Mouse (Mus musculus): ENCODE data around the gene Hormad2.

Hormad2 gene

GRCm38 (mm10) chr11:4340109-4340779 lies 100.7 kb downstream of the Hormad2 start:
- no peak for DNase-seq (ENCODE audit: low spot score in 2 of 2)

- no peak for DNase-seq (ENCODE audit: low spot score in 2 of 2)
Measured at GRCm38 (mm10) chr11:4339275-4339674, 101.6 kb downstream of the Hormad2 start.

GRCm38 (mm10) chr11:4336693-4337283 lies 104.1 kb downstream of the Hormad2 start:
- no peak for DNase-seq (ENCODE audit: low spot score in 2 of 2)

- DNase-seq (ENCODE audit: low spot score in 2 of 2): no peak
Measured at GRCm38 (mm10) chr11:4335810-4336692, 104.9 kb downstream of the Hormad2 start.

GRCm38 (mm10) chr11:4332961-4333360 lies 107.9 kb downstream of the Hormad2 start:
- DNase-seq (ENCODE audit: low spot score in 2 of 2): no peak

- DNase-seq (ENCODE audit: low spot score in 2 of 2): no peak
Measured at GRCm38 (mm10) chr11:4328188-4328587, 112.7 kb downstream of the Hormad2 start.

DNA sequence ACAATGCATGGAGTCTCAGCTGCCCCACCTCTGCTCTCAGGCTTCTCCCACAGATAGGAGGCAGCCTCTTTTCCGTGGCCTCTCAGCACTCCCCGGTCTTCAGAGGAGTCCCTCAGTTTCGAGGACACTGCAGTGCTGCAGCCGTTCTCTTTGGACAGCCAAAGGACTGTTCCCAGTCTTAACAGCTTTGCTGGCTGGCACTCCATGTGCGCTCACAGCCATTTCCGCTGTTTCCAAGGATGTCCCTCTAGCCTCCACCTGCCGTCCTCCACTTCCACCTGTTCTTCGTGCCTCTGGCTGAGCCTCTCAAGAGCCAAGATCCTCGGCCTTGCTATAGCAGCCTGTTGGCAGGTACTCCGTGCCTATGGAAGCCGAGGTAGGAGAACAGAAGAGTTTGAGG lies 117.4 kb downstream of the Hormad2 start:
- no peak for DNase-seq (ENCODE audit: low spot score in 2 of 2)

- no peak for DNase-seq (ENCODE audit: low spot score in 2 of 2)
Measured at GRCm38 (mm10) chr11:4322943-4323342, 118.0 kb downstream of the Hormad2 start.

GRCm38 (mm10) chr11:4320876-4321275 lies 120.0 kb downstream of the Hormad2 start:
- no peak for DNase-seq (ENCODE audit: low spot score in 2 of 2)

DNA sequence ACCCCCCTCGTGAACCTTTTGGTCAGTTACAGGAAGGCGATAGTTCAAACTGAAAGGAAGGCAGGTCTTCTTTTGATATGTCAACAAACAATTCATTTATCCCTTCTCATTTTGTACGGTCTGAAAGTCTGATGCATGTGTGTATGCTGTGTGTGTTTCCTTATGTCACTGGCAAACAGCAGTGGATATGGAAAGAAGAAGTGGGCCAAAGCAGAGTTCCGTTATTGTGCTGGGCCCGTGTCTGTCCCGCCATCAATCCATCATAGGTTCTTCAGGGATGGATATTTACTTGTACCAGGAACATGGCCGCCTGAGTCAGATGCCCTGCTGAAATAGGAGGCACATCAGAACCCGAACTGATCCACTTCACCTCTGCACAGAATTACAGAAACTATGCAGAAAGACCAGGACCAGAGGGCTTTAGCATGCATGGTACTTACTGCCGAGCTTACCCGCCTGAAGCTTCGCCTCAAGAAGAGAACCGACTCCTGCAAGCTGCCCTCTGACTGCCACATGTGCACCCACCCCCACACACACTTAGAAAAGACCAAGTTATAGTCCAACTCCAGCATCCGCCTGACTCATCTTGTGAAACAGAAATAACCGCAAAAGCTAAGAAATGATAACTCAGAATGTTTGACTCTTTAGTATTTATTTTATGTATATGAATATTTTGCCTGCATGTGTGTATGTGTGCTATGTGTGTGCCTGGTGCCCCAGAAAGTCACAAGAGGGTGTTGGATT lies 121.5 kb downstream of the Hormad2 start:
- DNase-seq (ENCODE audit: low spot score in 2 of 2): no peak

- DNase-seq (ENCODE audit: low spot score in 2 of 2): no peak
Measured at GRCm38 (mm10) chr11:4318011-4318410, 122.9 kb downstream of the Hormad2 start.

DNA sequence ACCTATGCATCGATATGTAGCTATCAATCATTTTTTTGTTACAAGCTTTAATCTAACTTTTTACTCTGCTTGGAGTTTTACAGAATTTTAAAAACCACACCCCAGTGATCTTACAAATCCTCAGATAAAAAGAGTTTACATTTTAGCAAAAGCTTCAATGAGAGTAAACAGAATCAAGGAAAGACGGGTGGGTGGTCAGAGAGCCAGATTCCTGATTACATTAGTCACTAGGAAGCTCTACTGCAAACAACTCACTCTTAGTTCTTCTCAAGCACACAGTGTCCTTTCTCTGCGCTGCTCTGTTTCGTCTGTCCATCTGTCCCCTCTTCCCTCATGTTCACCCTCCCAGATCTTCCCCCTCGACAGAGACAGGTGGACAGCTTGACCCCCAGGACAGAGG lies 123.6 kb downstream of the Hormad2 start:
- DNase-seq (ENCODE audit: low spot score in 2 of 2): no peak

- no peak for DNase-seq (ENCODE audit: low spot score in 2 of 2)
Measured at GRCm38 (mm10) chr11:4312180-4312579, 128.7 kb downstream of the Hormad2 start.

- no peak for DNase-seq (ENCODE audit: low spot score in 2 of 2)
Measured at GRCm38 (mm10) chr11:4310324-4310723, 130.6 kb downstream of the Hormad2 start.

- DNase-seq (ENCODE audit: low spot score in 2 of 2): no peak
Measured at GRCm38 (mm10) chr11:4309613-4310012, 131.3 kb downstream of the Hormad2 start.

DNA sequence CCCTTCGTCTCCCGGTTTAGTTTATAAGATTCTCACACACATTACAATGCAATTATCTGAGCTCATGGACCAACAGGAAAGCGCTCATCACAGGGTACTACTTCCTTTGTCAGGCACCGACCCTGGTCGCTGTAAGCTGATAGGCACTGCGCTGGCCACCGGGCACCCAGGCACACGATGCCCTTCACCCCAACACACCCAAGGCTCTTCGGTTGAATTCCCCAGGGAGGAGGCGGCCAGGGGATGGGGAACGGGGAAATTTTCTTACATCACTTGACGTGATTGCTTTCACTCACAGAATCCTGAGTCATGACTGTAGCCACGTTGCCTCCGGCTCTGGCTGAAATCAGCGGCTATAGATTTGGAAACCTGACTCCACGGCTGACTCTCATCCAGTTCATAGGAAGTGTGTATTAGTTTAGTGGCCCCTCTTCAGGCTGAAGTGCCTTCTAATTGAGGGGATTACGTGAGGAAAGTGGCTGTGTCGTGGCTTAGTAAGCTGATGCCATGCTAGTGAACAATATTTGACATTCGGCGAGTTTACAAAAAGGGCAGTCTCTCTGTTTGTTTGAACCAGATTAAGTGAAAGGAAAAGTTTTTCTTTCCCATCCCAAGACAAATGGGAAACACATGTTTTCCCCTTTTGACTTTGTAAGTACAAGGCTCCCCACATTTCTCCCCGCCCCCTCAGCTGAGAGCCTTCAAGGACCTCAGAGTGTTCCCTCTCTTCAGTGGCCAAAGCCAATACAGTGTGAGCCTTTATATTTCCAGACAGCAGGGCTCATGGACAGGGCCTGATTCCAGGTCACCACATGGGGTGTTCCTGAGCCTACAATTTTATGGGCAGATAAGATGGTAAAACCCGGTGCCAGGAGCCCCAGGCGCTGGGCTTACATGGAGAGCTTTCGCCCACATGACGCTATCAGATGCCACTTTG lies 132.1 kb downstream of the Hormad2 start:
- DNase-seq (ENCODE audit: low spot score in 2 of 2): no peak

DNA sequence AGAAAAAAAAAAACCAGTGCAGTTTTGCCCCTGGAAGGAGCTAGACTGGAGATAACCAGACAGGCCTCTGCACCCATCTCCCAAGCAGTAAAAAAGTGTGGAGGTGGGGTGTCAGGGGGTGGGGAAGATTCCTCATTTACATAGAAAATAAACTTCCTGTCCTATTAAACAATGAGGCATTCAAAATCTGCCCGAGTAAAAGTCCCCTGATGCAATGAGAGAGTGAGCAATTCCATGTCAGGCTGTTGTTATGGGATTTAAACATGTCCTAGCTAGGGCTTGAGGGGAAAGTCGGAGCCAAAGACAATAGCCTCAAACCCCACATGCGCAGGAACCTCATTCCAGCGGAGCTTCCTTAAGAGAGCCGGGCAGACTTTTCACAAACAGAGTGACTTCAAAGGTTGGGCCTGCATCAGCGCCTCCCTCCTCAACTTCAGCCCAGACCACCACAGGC lies 132.8 kb downstream of the Hormad2 start:
- DNase-seq (ENCODE audit: low spot score in 2 of 2): no peak

DNA sequence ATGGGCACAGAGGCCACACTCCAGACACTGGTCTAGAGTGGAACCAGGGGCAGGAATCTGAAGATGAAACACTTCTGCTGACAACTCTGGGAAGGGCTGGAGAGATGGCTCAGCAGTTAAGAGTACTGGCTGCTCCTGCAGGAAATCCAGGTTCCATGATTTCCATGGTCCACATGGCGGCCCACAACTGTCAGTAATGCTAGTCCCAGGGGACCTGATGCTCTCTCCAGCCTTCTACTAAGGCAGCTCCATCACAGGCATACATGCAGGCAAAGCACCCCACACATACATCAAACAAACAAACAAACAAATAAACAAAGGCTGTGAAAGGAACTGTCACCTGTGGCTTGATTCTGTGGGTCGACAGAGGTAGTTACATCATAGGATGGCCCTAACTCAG lies 134.8 kb downstream of the Hormad2 start:
- DNase-seq (ENCODE audit: low spot score in 2 of 2): no peak

GRCm38 (mm10) chr11:4305090-4305489 lies 135.8 kb downstream of the Hormad2 start:
- DNase-seq (ENCODE audit: low spot score in 2 of 2): no peak

DNA sequence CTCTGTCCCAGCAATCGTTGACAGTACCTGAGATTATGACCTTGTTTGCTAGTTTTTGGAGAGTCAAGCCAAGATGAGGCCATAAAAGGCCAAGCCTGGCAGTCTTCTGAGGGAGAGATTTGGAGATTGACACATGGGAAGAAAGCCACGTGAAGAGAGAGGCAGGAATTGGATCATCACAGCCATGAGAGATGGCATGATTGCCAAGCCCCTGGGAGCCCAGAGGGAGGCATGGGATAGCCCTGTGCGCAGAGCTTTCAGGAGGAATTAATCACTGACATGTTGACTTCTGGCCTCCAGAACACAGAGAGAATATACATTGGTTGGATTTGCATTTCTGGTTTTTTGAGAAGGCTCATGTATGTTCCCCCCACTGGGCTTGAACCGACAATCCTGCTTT lies 136.7 kb downstream of the Hormad2 start:
- DNase-seq (ENCODE audit: low spot score in 2 of 2): no peak

GRCm38 (mm10) chr11:4303033-4303432 lies 137.9 kb downstream of the Hormad2 start:
- DNase-seq (ENCODE audit: low spot score in 2 of 2): no peak

Measured in natural killer cell, adult 2 months (primary cell).